Mouse (Mus musculus) thymus, adult 2 months (tissue): Measurements from ENCODE around the gene Ptpn20.

ENCODE experiments used
- CTCF ChIP-seq: fragments of 200-500 bp; IDR thresholded peaks from 2 replicates; pipeline ENCODE4 v1.5.1; 2012; ENCODE audit warnings: mild to moderate bottlenecking, control low read depth, low read length, moderate library complexity, borderline replicate concordance; ENCODE audit not compliant: control insufficient read depth, poor library complexity, insufficient read depth; ENCODE audit errors: extremely low read depth
- POLR2A ChIP-seq: fragments of 200-500 bp; IDR thresholded peaks from 2 replicates; pipeline ENCODE4 v1.6.1; 2012; ENCODE audit warnings: mild to moderate bottlenecking, low read length, control low read depth, moderate library complexity; ENCODE audit not compliant: control insufficient read depth, poor library complexity, insufficient read depth; ENCODE audit errors: extremely low read depth

DNA sequence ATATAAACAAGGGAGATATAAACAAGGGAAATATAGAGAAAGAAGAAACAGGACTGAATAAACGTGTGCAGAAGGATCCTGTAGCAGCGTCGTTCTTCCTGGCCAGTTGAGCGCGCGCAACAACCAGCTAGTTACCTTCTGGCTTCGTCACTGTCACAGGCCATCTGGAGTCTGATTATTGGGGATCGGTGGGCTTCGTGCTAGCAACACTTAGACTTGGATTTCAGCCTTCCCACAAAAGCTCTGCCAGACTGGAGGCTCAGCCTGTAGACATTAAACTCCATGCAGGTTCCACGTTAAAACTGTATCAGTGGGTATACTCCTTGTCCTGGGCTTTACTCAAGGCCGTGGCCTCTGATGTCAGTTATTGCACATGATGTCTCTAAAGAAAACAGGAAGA, 80.9 kb downstream of the Ptpn20 start:
- TF ChIP-seq CTCF (no peak), POLR2A (no peak)
